Mouse (Mus musculus): ENCODE data around the gene Tomm5.

DNA sequence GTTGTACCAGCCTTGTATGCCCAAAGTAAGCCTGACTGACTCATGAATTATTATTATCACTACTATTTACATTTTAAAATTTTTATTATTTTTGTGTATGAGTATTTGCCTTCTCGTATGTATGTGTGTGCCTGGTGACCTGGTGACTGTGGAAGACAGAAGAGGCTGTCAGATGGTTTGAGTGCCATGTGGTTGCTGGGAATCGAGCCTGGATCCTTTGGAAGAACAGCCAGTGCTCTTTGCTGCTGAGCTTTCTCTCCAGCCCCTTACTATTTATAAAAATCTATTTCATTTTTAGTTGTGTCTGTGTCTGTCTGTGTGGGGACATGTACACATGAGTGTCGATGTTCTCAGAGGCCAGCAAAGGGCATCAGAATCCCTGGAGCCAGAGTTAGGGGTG is 48.5 kb upstream of the Tomm5 start:
- TF ChIP-seq SIN3A (IDR thresholded peaks at IDR 0.05; ENCODE audit: low read length) (no peak), EP300 (IDR thresholded peaks at IDR 0.05; ENCODE audit: low read length) (no peak), POLR2A (IDR thresholded peaks at IDR 0.05; ENCODE audit: low read depth, low read length) (no peak), CTCF (conservative IDR thresholded peaks at IDR 0.05 in 1 of 2, IDR thresholded peaks at IDR 0.05 in 1 of 2; ENCODE audit: low read depth in 2 of 2, low read length in 2 of 2) (no peak), KAT2A (IDR thresholded peaks at IDR 0.05; ENCODE audit: insufficient replicate concordance, low read length) (no peak), ZNF384 (IDR thresholded peaks at IDR 0.05; ENCODE audit: low read depth, low read length) (no peak), NELFE (IDR thresholded peaks at IDR 0.05; ENCODE audit: low read depth, low read length) (no peak), USF1 (IDR thresholded peaks at IDR 0.05; ENCODE audit: low read depth, low read length) (no peak), RAD21 (IDR thresholded peaks at IDR 0.05; ENCODE audit: low read depth, low read length) (no peak), POLR2AphosphoS2 (IDR thresholded peaks at IDR 0.05; ENCODE audit: low read depth, low read length) (no peak), MAX (IDR thresholded peaks at IDR 0.05; ENCODE audit: low read length) (no peak), NRF1 (IDR thresholded peaks at IDR 0.05; ENCODE audit: low read depth, low read length) (no peak), MEF2A (IDR thresholded peaks at IDR 0.05; ENCODE audit: borderline replicate concordance, low read depth, low read length) (no peak)

All from CH12.LX (cell line).